Mouse (Mus musculus): ENCODE data around the gene Slc25a33.

Slc25a33 gene

DNA sequence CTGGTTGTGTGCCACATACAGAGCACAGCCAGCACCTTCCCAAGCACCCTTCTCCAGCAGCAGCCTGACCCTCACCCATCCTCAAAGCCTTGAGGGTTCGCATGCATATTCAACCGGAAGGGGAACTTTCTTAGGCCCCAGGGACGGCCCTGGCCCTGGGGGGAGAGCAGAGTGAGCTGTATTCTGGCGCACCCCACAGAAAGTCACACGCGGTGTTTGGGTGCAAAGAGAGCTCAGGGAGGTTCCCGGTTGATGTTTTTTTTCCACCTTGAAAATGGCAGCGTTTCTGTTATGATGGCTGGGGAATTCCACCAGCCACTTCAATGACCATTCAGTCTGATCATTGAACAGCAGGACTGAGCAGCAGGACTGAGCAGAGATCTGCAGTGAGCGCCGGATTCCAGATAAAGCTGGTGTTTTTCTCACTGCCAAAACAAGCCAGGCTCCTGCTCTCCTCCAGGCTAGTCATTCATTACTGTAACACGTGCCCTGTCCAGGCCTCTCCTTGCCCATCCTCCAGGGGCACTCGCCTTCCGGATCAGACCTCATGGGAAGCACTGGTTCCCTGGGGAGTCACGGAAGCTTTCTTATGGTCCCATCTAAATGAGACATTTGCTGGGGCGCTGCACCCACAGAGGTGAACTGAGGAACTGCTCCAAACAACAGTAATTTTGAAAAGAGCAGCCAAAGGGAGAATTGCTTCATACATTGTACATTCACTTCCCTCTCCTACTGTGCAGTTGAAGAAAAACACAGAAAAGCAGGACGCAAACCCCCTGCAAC lies 77.7 kb downstream of the Slc25a33 start:
- no peak for DNase-seq (ENCODE audit: low spot score)
